Mouse (Mus musculus): ENCODE results near the gene Olfr30.
"Not testable (repeated sequence)": the region's sequence is repeated elsewhere in the genome, so short reads cannot be mapped to it uniquely, and the experiment has no call there.

GRCm38 (mm10) chr11:58502472-58502871 is 40.4 kb upstream of the Olfr30 start, which contains the start of gene Olfr331:
- not testable (repeated sequence) for TF ChIP-seq CTCF (IDR thresholded peaks at IDR 0.05; ENCODE audit: low read depth, low read length); POLR2A (IDR thresholded peaks at IDR 0.05; ENCODE audit: extremely low read depth, insufficient read depth, low read length)
